In the genomic region with DNA sequence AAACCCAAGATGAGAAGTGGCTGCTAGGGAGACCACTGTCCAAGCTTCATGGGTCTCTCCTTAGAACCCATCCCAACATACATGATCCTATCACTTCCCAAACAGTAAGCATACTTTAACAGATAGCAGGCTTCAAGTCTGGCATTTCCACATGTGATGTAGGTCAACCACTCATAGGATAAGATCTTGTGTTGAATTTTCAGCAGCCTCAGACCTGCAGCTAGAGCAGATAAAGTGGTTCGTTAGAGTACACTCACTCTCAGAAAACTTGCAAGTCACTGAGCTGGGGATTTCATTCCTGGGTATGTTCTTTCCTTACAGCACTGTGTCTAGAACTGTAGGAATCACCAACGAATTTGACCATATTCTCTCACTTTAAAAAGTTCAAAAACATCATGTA, we compare ENCODE assay signal across 17 mouse cellular contexts.
"Had no signal": no experiment of that assay in that cellular context is flagged by ENCODE, and none has a peak within 500 bp of the region (broad histone marks: within the 10 kb centered on the region; RNA-seq: fewer than 3 reads in every experiment).

No protein-coding gene starts in this region.

- H3K27me3 ChIP-seq: megakaryocyte, embryonic 14.5 days; neural tube, embryonic 15.5 days; stomach, embryonic 15.5 days had no signal

- ATAC-seq: midbrain, embryonic 16.5 days had no signal

- H3K4me2 ChIP-seq: lung, embryonic 14.5 days; neural tube, embryonic 13.5 days; neural tube, embryonic 15.5 days; stomach, embryonic 15.5 days had no signal

- H3K4me1 ChIP-seq: midbrain, embryonic 10.5 days; neural tube, embryonic 13.5 days; neural tube, embryonic 15.5 days; stomach, embryonic 15.5 days had no signal

- DNase-seq: lung, adult 18-20 months; lung, embryonic 14.5 days; lung, postnatal 10 days; lung, postnatal 4 days; midbrain, embryonic 14.5 days; right cerebral cortex, postnatal 14 days; thymus, adult 2 months; thymus, postnatal 25 days; thymus, postnatal 4 days had no signal

- H3K27ac ChIP-seq: midbrain, embryonic 10.5 days; neural tube, embryonic 13.5 days; neural tube, embryonic 15.5 days; stomach, embryonic 15.5 days; stomach, postnatal 0 days had no signal

- H3K4me3 ChIP-seq: megakaryocyte, embryonic 14.5 days; midbrain, embryonic 10.5 days; myocyte; neural tube, embryonic 13.5 days; neural tube, embryonic 15.5 days; stomach, embryonic 15.5 days had no signal

- H3K9me3 ChIP-seq: megakaryocyte, embryonic 14.5 days; midbrain, embryonic 10.5 days; neural tube, embryonic 13.5 days; neural tube, embryonic 15.5 days; stomach, embryonic 15.5 days had no signal

- H3K36me3 ChIP-seq: midbrain, embryonic 10.5 days; neural tube, embryonic 13.5 days; neural tube, embryonic 15.5 days; stomach, embryonic 15.5 days had no signal

- H3K9ac ChIP-seq: lung, embryonic 14.5 days; neural tube, embryonic 13.5 days; neural tube, embryonic 15.5 days; stomach, embryonic 15.5 days had no signal
